Mouse (Mus musculus) adrenal gland, adult 10 weeks (tissue): ENCODE measurements around the gene Sys1. TPM values are rescaled to one million over a fixed set of nuclear protein-coding genes. Genes with fewer than 3 reads are reported as not detected.

ENCODE experiments used
- polyA plus RNA-seq: library from polyadenylated mRNA; stranded (reverse); fragments of 350-450 nt; fragmentation: Illumina TruSeq; extraction: RNeasy Lipid Tissue Mini Kit (QIAGEN cat#74804); gene quantifications from one replicate; pipeline ENCODE4 v1.2.3, GENCODE M21; 2014; ENCODE audit warnings: low read depth, low replicate concordance

Gene Sys1
- polyA plus RNA-seq, result 7.6 TPM

DNA sequence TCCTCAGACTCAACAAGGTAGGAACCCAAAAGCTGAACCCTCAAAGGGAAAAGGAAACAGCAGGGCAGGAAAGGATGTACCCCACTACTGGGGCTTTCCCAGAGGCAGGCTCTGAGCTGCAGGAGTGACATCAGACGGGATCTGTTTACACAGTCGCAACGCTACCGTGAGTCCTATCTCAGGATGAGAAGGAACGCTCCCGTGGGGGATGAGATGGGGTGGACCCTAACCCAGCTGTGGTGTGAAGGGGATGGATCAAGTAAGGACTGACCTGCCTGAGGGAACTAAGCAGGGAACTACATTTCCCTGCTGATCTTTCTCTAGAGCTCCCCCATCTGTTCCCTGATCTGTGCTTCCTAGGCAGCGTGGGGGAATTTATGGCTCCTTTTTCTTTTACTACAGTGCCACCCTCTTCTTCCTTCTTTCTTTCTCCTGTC, at the start of gene Sys1:
Gene Sys1, plus strand, starts transcription at position 101 of the 437 bp plus-strand sequence.

DNA sequence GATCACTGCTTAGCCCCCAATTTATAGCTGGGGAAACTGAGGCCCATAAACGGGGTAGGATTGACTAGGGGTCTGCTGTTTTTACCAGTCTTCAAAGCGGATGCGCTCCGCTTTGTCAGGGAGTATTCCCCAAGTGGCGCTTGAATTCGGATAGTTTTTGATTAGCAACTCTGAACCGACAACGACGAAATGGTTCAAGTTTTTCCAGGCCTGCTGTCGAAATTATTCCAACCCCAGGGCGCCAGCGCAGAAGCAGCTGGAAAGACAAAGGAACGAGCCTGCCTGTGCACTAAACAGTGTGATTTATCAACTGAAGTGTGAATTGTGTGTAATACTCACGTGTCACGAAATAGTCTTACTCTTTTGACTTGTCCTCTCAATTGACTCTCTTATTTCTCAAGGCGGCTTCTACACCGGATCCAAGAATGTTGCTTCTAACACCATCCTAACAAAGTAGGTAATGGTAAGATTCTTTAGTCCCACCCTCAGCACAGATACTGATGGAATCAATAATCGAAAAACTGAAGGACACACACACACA, 13.2 kb upstream of the Sys1 start, which contains the start of gene Sdc4:
Gene Sdc4, minus strand, starts transcription at position 428 of the 541 bp plus-strand sequence.

DNA sequence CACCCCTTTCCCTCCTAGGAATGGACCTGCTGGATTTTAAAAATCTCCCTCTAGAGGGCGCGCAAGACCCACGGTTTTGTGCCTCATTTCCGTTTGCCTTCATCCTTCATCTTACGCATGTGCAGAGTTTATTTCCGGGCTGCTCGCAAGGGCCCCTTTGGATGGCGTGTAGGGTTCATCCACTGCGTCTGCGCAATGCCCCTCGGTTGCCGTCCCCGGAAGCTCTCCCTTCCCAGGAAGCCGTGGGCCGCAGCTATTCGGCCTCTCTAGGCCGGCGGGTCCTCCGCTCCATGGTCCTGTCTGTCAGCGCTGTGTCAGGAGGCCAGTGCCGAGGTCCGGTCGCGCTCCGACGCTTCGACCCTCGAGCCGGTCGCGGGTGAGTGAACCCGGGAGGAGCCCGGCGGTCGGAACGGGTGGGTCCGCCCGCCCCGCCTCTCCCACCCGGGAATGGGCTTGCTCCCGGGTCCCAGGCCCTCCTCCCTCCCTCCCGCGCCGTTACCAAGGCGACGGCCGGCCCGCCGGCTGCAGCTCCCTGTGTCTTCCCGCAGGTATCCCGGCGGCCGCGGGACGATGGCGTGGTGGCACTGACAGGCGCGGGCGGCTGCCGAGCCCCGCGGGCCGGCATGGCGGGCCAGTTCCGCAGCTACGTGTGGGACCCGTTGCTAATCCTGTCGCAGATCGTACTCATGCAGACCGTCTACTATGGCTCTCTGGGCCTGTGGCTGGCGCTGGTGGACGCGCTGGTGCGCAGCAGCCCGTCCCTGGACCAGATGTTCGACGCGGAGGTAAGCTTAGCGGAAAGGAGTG, 4.2 kb downstream of the Sys1 start, which contains the start of gene Gm20458:
Gene Gm20458, plus strand, starts transcription at position 223 of the 807 bp plus-strand sequence.

DNA sequence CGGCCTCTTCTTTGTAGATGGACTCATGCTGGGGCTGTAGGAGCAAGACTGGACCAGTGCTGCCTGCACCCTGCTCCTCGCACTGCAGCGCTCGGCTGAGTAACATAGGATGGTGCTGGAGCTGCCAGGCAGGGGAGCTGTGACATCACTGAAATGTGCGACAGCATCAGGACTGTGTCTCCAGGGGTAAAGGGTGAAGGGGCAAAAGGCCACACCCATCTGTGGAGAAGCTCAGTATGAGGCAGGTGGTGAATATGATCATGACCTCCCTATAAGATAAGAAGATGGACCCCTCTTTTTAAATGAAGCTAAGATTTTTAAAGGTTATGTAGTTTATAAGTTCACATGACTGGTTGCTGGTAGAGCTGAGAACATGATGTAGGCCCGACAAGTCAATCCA, 16.9 kb downstream of the Sys1 start, which contains the start of gene Trp53tg5:
Gene Trp53tg5, minus strand, starts transcription at position 101 of the 400 bp plus-strand sequence.

DNA sequence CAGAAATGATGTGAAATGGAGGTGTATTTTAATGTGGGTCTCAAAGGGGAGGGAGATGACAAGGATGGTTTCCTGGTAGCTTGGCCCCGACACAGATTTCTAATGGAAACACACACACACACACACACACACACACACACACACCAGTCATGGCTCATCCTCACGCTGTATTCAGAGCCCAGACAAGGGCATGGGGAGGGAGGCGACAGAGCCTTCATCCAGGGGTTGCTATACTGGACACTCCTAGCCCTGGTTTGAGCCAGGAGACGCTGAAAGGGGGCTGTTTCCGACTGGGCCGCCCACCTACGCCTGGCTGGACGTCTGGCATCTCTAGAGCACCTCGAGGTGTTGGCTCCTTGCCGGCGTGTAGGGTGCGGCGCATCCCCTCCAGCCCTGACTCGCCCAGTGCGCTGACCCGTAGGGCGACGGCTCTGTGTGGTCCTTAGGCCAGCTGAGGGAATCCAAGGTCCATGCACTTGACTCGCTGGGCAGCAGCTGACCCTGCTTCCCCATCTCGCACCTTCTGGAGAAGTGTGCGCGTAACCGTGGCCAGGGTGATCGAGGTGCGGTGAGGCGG, 29.0 kb downstream of the Sys1 start, which contains the start of gene Dbndd2:
Gene Dbndd2, plus strand, starts transcription at position 426 of the 577 bp plus-strand sequence.

DNA sequence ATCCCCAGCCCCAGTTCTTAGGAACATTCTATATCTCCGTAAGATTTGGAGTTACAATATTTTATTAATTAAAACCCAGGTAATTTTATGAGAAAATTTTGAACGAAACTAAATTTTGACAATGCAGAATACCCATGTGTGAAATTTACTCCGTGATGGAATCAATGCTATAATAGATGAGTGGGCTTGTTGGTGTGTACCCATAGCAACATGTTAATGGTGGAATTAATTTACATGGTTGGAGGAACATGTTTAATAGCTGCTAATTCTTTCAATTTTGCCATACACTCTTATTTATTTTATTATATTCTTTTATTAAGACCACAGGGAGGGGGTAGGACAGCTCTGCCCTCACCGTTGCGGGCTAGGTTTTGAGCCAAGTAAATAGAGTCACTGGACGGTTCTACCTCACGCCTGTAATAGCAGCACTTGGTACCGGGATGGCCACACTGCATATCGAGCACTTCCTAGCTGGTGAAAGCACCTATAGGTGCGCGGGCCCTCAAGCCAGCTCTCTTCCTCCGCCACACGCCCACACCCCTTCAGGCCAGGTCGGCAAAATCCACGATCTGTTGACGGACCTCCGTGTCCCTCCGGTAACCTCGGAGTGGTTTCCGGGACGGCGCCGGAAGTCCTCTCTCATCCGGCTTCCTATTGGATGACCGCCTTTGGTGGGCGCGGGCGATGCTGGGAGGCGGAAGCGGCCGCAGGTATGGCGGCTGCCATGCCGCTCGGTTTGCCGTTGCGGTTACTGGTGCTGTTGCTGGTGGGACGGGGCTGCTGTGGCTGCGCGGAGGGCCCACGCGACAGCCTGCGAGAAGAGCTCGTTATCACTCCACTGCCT, 40.3 kb downstream of the Sys1 start, which contains the start of gene Pigt:
Gene Pigt, plus strand, starts transcription at position 674 of the 844 bp plus-strand sequence.

Other genes with a start within 250 kb of the Sys1 start
- gene Wfdc15b, start 235.3 kb upstream of the Sys1 start, polyA plus RNA-seq, result not detected
- gene Svs2, start 218.5 kb upstream of the Sys1 start, polyA plus RNA-seq, result not detected
- gene Svs3b, start 200.3 kb upstream of the Sys1 start, polyA plus RNA-seq, result not detected
- not detected for gene Svs4, start 178.5 kb upstream of the Sys1 start, polyA plus RNA-seq
- not detected for gene Svs3a, start 167.7 kb upstream of the Sys1 start, polyA plus RNA-seq
- not detected for gene Svs6, start 140.2 kb upstream of the Sys1 start, polyA plus RNA-seq
- gene Svs5, start 124.2 kb upstream of the Sys1 start, polyA plus RNA-seq, result not detected
- not detected for gene Slpi, start 67.9 kb upstream of the Sys1 start, polyA plus RNA-seq
- not detected for gene Rbpjl, start 53.8 kb upstream of the Sys1 start, polyA plus RNA-seq
- not detected for gene Matn4, start 51.8 kb upstream of the Sys1 start, polyA plus RNA-seq
- gene Sdc4, start 13.1 kb upstream of the Sys1 start, polyA plus RNA-seq, result 55.2 TPM
- not detected for gene Gm20458, start 4.0 kb downstream of the Sys1 start, polyA plus RNA-seq
- gene Trp53tg5, start 16.8 kb downstream of the Sys1 start, polyA plus RNA-seq, result not detected
- 3.4 TPM for gene Dbndd2, start 29.1 kb downstream of the Sys1 start, polyA plus RNA-seq
- gene Pigt, start 40.6 kb downstream of the Sys1 start, polyA plus RNA-seq, result 7.0 TPM
- gene Wfdc2, start 105.4 kb downstream of the Sys1 start, polyA plus RNA-seq, result not detected
- gene Spint3, start 116.5 kb downstream of the Sys1 start, polyA plus RNA-seq, result not detected
- gene Wfdc6a, start 128.5 kb downstream of the Sys1 start, polyA plus RNA-seq, result not detected
- gene Eppin, start 136.6 kb downstream of the Sys1 start, polyA plus RNA-seq, result not detected
- gene Wfdc6b, start 156.6 kb downstream of the Sys1 start, polyA plus RNA-seq, result not detected
- not detected for gene Wfdc8, start 156.7 kb downstream of the Sys1 start, polyA plus RNA-seq
- not detected for gene Wfdc16, start 181.8 kb downstream of the Sys1 start, polyA plus RNA-seq
- not detected for gene Wfdc10, start 199.1 kb downstream of the Sys1 start, polyA plus RNA-seq
- gene Wfdc9, start 199.6 kb downstream of the Sys1 start, polyA plus RNA-seq, result not detected
- not detected for gene Wfdc11, start 217.1 kb downstream of the Sys1 start, polyA plus RNA-seq
- not detected for gene Wfdc13, start 228.1 kb downstream of the Sys1 start, polyA plus RNA-seq
- gene Spint4, start 241.5 kb downstream of the Sys1 start, polyA plus RNA-seq, result not detected